Mouse (Mus musculus) activated CD4-positive, CD25-positive, alpha-beta regulatory T cell, adult 4 months (primary cell): ENCODE data around the gene Kif20b. TPM values are rescaled to one million over a fixed set of nuclear protein-coding genes. Genes with fewer than 3 reads are reported as not detected.
A peak's percentile ranks its signal among the peaks of the same experiment; 100 is the strongest.

Experiments used
- ATAC-seq: one replicate; pipeline ENCODE4 v1.8.0; 2017
- polyA plus RNA-seq, 2 experiments: library from polyadenylated mRNA; unstranded; fragments of 100-300 nt; shearing (Covaris generic); gene quantifications; one replicate each; pipeline ENCODE4 v1.2.1; 2017

Kif20b gene
- polyA plus RNA-seq, 2 experiments from 2014 or later, result 34.3 to 36.9 TPM

- no peak for ATAC-seq
Observed at GRCm38 (mm10) chr19:34920531-34920930, 1.6 kb upstream of the Kif20b start.

- peak; percentile 17 for ATAC-seq
Observed at GRCm38 (mm10) chr19:34921253-34921651, 909 bp upstream of the Kif20b start.

- ATAC-seq, result no peak
Observed at GRCm38 (mm10) chr19:34922603-34922963, 422 bp downstream of the Kif20b start.

GRCm38 (mm10) chr19:34947206-34947605 lies 25.0 kb downstream of the Kif20b start:
- no peak for ATAC-seq

GRCm38 (mm10) chr19:34953842-34954541 lies 31.8 kb downstream of the Kif20b start:
- ATAC-seq, result no peak

- ATAC-seq, result peak; percentile 92
Observed at GRCm38 (mm10) chr19:34959369-34959768, 37.2 kb downstream of the Kif20b start.

- no peak for ATAC-seq
Observed at GRCm38 (mm10) chr19:34984742-34985141, 62.6 kb downstream of the Kif20b start.

GRCm38 (mm10) chr19:34990443-34990842 lies 68.3 kb downstream of the Kif20b start:
- no peak for ATAC-seq

- ATAC-seq, result no peak
Observed at GRCm38 (mm10) chr19:34992969-34993527, 70.9 kb downstream of the Kif20b start.

- no peak for ATAC-seq
Observed at GRCm38 (mm10) chr19:35015058-35015457, 92.9 kb downstream of the Kif20b start.

- ATAC-seq, result no peak
Observed at GRCm38 (mm10) chr19:35017474-35018208, 95.5 kb downstream of the Kif20b start.

- no peak for ATAC-seq
Observed at GRCm38 (mm10) chr19:35018209-35018581, 96.0 kb downstream of the Kif20b start.

Other genes starting within 250 kb of the Kif20b start
- not detected for gene Slc16a12, start 175.1 kb upstream of the Kif20b start, polyA plus RNA-seq
- gene Pank1, start 42.9 kb upstream of the Kif20b start, polyA plus RNA-seq, result 1 to 10 TPM in 1 of 2 experiments, under 1 TPM in 1; 0.53 to 1.1 TPM